Mouse (Mus musculus) ES-E14 (cell line): ENCODE data around the gene Pak4. TPM values are rescaled to one million over a fixed set of nuclear protein-coding genes. Genes with fewer than 3 reads are reported as not detected.
"Not testable (repeated sequence)": the region's sequence is repeated elsewhere in the genome, so short reads cannot be mapped to it uniquely, and the experiment has no call there.

ENCODE experiments used
- DNase-seq: peaks from one replicate; pipeline ENCODE4 v3.0.0-alpha.2; 2013; ENCODE audit warnings: low read depth, low spot score
- H3K27ac ChIP-seq: 2 replicates; pipeline ENCODE4 v1.5.1; 2012; ENCODE audit warnings: low read depth, mild to moderate bottlenecking, low read length, moderate library complexity, mixed read lengths; ENCODE audit not compliant: poor library complexity, insufficient read depth, severe bottlenecking
- H3K36me3 ChIP-seq: 2 replicates; pipeline ENCODE4 v1.6.1; 2012; ENCODE audit warnings: mild to moderate bottlenecking, low read length, moderate library complexity, mixed read lengths; ENCODE audit not compliant: control insufficient read depth, poor library complexity, insufficient read depth, severe bottlenecking
- H3K4me1 ChIP-seq, 2 experiments: fragments of 150-350 bp in 1 of 2; sonication (generic) in 1 of 2; 2 replicates each; pipeline ENCODE4 v1.6.1; 2012; ENCODE audit warnings: low read length in 2 of 2, mild to moderate bottlenecking in 1 of 2, mixed read lengths in 1 of 2; ENCODE audit not compliant: control insufficient read depth in 2 of 2, insufficient read depth in 2 of 2, poor library complexity in 1 of 2
- H3K4me3 ChIP-seq, 2 experiments: fragments of 150-350 bp in 1 of 2; sonication (generic) in 1 of 2; 2 replicates each; pipeline ENCODE4 v1.5.1; 2012; ENCODE audit warnings: low read length in 2 of 2, low read depth in 1 of 2, mild to moderate bottlenecking in 1 of 2, mixed read lengths in 1 of 2; ENCODE audit not compliant: insufficient read depth in 1 of 2, poor library complexity in 1 of 2, severe bottlenecking in 1 of 2
- H3K9ac ChIP-seq: 2 replicates; pipeline ENCODE4 v1.6.1; 2012; ENCODE audit warnings: low read depth, mild to moderate bottlenecking, low read length, mixed read lengths; ENCODE audit not compliant: poor library complexity, insufficient read depth, severe bottlenecking
- H3K9me3 ChIP-seq: fragments of 150-350 bp; sonication (generic); 2 replicates; pipeline ENCODE4 v1.6.1; 2012; ENCODE audit warnings: low read depth, mild to moderate bottlenecking, low read length; ENCODE audit not compliant: control insufficient read depth, insufficient read depth
- CHD2 ChIP-seq: IDR thresholded peaks from 2 replicates; pipeline ENCODE4 v1.6.1; 2014; ENCODE audit warnings: mild to moderate bottlenecking, low read depth, low read length, inconsistent platforms
- HCFC1 ChIP-seq: IDR thresholded peaks from 2 replicates; pipeline ENCODE4 v1.6.1; 2012; ENCODE audit warnings: low read length, inconsistent platforms, borderline replicate concordance; ENCODE audit not compliant: insufficient read depth
- MAFK ChIP-seq: IDR thresholded peaks from 2 replicates; pipeline ENCODE4 v1.6.1; 2014; ENCODE audit warnings: mild to moderate bottlenecking, low read depth, low read length, inconsistent platforms; ENCODE audit not compliant: insufficient read depth
- ZC3H11A ChIP-seq: IDR thresholded peaks from 2 replicates; pipeline ENCODE4 v1.6.1; 2012; ENCODE audit warnings: low read depth, mild to moderate bottlenecking, inconsistent platforms, low read length, borderline replicate concordance
- ZNF384 ChIP-seq: IDR thresholded peaks from 2 replicates; pipeline ENCODE4 v1.6.1; 2012; ENCODE audit warnings: low read depth, low read length, inconsistent platforms
- in situ Hi-C, 2 experiments: fragments of 600-800 bp; cut with MboI; formaldehyde crosslinking; loops; one replicate each; pipeline ENCODE4 v1.15.1; 2025; ENCODE audit warnings: low sequenced_read_pairs in 2 of 2, inconsistent platforms in 1 of 2; ENCODE audit not compliant: unreplicated experiment in 2 of 2
- total RNA-seq: library from RNA; depleted of rRNA; stranded (reverse); fragments of 300-350 nt; gene quantifications from 2 replicates; pipeline ENCODE4 v1.2.3, GENCODE M21; 2012; rRNA removed

Gene Pak4
- total RNA-seq, 1 experiment: 31.9 TPM

DNA sequence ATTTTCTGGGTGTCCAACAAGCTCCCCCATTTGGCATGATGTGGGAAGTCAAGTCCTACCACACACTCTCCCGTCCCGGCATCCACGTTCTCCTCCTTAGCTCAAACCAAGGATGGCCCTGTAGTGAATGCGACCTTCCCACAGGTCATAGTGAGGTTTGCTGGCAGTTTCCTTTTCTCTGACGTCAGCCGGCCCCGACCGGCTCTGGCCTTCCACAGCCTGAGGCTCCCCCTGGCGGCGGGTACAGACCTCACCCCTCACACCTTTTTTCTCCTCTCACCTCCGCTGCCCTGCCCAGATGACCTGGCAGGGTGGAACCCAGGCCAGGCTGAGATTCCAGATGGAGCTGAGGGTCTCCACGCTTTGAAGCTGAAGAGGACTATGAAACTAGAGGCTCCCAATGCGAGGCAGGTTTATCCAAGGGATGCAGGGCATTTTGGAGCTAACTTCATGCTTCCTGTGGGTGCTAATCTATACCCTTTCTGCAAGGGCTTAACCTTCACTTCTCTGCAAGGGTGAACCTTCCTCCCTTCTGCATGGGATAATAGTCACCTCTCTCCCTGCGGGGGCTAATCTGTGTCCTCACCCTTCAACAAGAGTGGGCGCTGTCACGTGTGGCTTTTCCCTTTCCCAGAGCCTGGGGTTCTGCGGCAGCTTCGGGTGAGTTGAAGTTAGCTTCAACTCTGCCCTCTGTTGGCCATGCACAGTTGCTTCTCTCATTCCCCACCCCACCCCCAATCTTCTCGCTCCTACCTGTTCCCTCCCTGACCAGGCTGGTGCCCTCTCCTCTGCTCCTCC, 69.9 kb downstream of the Pak4 start:
- in situ Hi-C loops: loop anchor here in 1 of 2 experiments (5.0 kb wide), 1 partner anchor 76 kb away; the partner anchor contains the start of gene Lrfn1
- H3K36me3 ChIP-seq: no peaks in the 10 kb centered on the region
- peaks cover 4 to 16% of the 10 kb centered on the region in 2 experiments; a peak in 2 of 4 replicates for H3K4me1 ChIP-seq
- TF ChIP-seq MAFK (no peak), ZC3H11A (peak; percentile 77; the same call in 1 of the 2 replicates)
- H3K9me3 ChIP-seq: no peaks in the 10 kb centered on the region
- peak; percentile 90 for DNase-seq
- no peak overlapping the region; a peak in 1 of 4 replicates for H3K4me3 ChIP-seq
- H3K9ac ChIP-seq: no peak overlapping the region
- no peak overlapping the region for H3K27ac ChIP-seq

- in situ Hi-C loops, H3K9me3 ChIP-seq, H3K27ac ChIP-seq, H3K36me3 ChIP-seq, H3K4me3 ChIP-seq, DNase-seq, H3K9ac ChIP-seq, H3K4me1 ChIP-seq: not testable (repeated sequence)
Measured at GRCm38 (mm10) chr7:28522536-28522935, 75.4 kb downstream of the Pak4 start, which contains the start of gene Ifnl3. Ifnl3 (plus strand) TSS chr7:28522836.

DNA sequence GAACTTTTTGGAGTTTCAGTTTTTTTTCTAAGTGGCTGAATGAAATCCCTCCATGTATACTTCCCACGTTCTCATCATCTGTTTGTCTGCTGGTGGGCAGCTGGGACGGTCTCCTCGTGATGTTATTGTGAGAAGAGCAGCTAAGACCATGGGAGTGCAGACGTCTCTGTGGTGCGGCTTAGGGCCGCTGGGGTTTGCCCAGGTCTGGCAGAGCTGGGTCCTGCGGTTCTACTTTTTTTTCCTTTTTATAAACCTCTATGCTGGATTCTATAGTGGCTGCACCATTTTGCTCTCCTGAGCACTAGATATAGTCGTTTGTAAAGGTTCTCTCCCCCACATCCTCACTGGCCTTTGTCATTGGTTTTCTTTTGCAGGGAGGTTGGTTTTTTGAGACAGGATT, 86.5 kb downstream of the Pak4 start:
- in situ Hi-C loops: no loop called here
- H3K4me3 ChIP-seq: no peak overlapping the region
- peaks cover 0 to 2% of the 10 kb centered on the region in 2 experiments; a peak in 1 of 4 replicates for H3K4me1 ChIP-seq
- no peaks in the 10 kb centered on the region for H3K36me3 ChIP-seq
- TF ChIP-seq CHD2: no peak
- TF ChIP-seq ZNF384: no peak
- TF ChIP-seq ZC3H11A: no peak
- no peak for TF ChIP-seq HCFC1
- no peak for TF ChIP-seq MAFK
- no peak overlapping the region for H3K9ac ChIP-seq
- no peak for DNase-seq
- no peaks in the 10 kb centered on the region for H3K9me3 ChIP-seq
- no peak overlapping the region for H3K27ac ChIP-seq

- H3K9ac ChIP-seq, in situ Hi-C loops: not testable (repeated sequence)
Measured at GRCm38 (mm10) chr7:28510405-28510974, 87.5 kb downstream of the Pak4 start, which contains the start of gene Ifnl2. Ifnl2 (minus strand) TSS chr7:28510455.

GRCm38 (mm10) chr7:28509121-28509520, 88.9 kb downstream of the Pak4 start:
- H3K4me1 ChIP-seq, H3K27ac ChIP-seq, H3K9me3 ChIP-seq, H3K4me3 ChIP-seq, DNase-seq, in situ Hi-C loops, H3K36me3 ChIP-seq, H3K9ac ChIP-seq: not testable (repeated sequence)

More at GRCm38 (mm10) chr7:28510405-28510974, 87.5 kb downstream of the Pak4 start, which contains the start of gene Ifnl2:
- not testable (repeated sequence) for H3K4me3 ChIP-seq, H3K9me3 ChIP-seq, DNase-seq, H3K36me3 ChIP-seq, H3K27ac ChIP-seq, H3K4me1 ChIP-seq

Other genes starting within 250 kb of the Pak4 start
- gene Rps16, start 247.5 kb downstream of the Pak4 start, total RNA-seq: 1,678 and 1,740 TPM in 2 replicates
- 15.0 TPM in 2 replicates for gene Plekhg2, start 225.6 kb downstream of the Pak4 start, total RNA-seq
- gene Zfp36, start 217.9 kb downstream of the Pak4 start, total RNA-seq: 3.9 and 5.0 TPM in 2 replicates
- 34.8 and 50.8 TPM in 2 replicates for gene Med29, start 205.5 kb downstream of the Pak4 start, total RNA-seq
- 74.5 and 83.9 TPM in 2 replicates for gene Paf1, start 205.2 kb downstream of the Pak4 start, total RNA-seq
- gene Gmfg, start 160.7 kb downstream of the Pak4 start, total RNA-seq: 12.7 and 17.2 TPM in 2 replicates
- gene Lrfn1, start 146.2 kb downstream of the Pak4 start, total RNA-seq: 17.1 and 32.6 TPM in 2 replicates
- not detected in 2 replicates for gene Ifnl2, start 87.7 kb downstream of the Pak4 start, total RNA-seq
- gene Ifnl3, start 75.3 kb downstream of the Pak4 start, total RNA-seq: not detected in 2 replicates
- gene Sycn, start 57.3 kb downstream of the Pak4 start, total RNA-seq: not detected in 2 replicates
- 0.18 and 0.32 TPM in 2 replicates for gene Nccrp1, start 50.9 kb downstream of the Pak4 start, total RNA-seq
- 26.9 and 30.3 TPM in 2 replicates for gene Samd4b, start within 50 bp of the Pak4 start, total RNA-seq
- 1.6 and 2.5 TPM in 2 replicates for gene Acp7, start 33.1 kb upstream of the Pak4 start, total RNA-seq
- gene Fbxo27, start 94.7 kb upstream of the Pak4 start, total RNA-seq: 5.8 and 5.9 TPM in 2 replicates
- 5.9 and 6.6 TPM in 2 replicates for gene Fbxo17, start 118.6 kb upstream of the Pak4 start, total RNA-seq
- 102 and 105 TPM in 2 replicates for gene Mrps12, start 143.6 kb upstream of the Pak4 start, total RNA-seq
- gene Sars2, start 143.8 kb upstream of the Pak4 start, total RNA-seq: 25.2 and 27.9 TPM in 2 replicates
- not detected in 2 replicates for gene Ccer2, start 158.0 kb upstream of the Pak4 start, total RNA-seq
- 11.7 and 14.8 TPM in 2 replicates for gene Sirt2, start 168.6 kb upstream of the Pak4 start, total RNA-seq
- gene Nfkbib, start 169.3 kb upstream of the Pak4 start, total RNA-seq: 17.7 and 20.1 TPM in 2 replicates
- gene Rinl, start 190.8 kb upstream of the Pak4 start, total RNA-seq: 17.2 and 18.9 TPM in 2 replicates
- gene Hnrnpl, start 210.4 kb upstream of the Pak4 start, total RNA-seq: 464 and 530 TPM in 2 replicates
- 64.1 and 75.6 TPM in 2 replicates for gene Ech1, start 227.0 kb upstream of the Pak4 start, total RNA-seq
- gene Lgals4, start 235.7 kb upstream of the Pak4 start, total RNA-seq: 5.5 and 9.6 TPM in 2 replicates